8 mouse cellular contexts compared by ENCODE assay signal in genomic region chr14:122534017-122534924, GRCm38 (mm10). TPM values are rescaled to one million over a fixed set of nuclear protein-coding genes. Genes with fewer than 3 reads are reported as not detected.
DNase-seq lines count a peak whose midpoint lies in the region; ATAC-seq and TF ChIP-seq lines count a peak whose summit lies in the region.

Pcca (plus strand) TSS chr14:122534324.

- H3K9me3 ChIP-seq in ES-E14 (ENCODE audit: control insufficient read depth, insufficient read depth, low read depth, low read length), result no peaks in the 10 kb centered on the region
- no peaks in the 10 kb centered on the region for H3K9me3 ChIP-seq in forebrain, embryonic 16.5 days (ENCODE audit: control insufficient read depth, low read length)
- H3K9me3 ChIP-seq in lung, embryonic 14.5 days (ENCODE audit: low read depth, low read length), result no peaks in the 10 kb centered on the region

- 1% methylated on average over 54 of the region's 54 CpGs for WGBS in forebrain, embryonic 16.5 days
- 2% methylated on average over 54 of the region's 54 CpGs for WGBS in lung, embryonic 14.5 days
- under 1% methylated on average over 54 of the region's 54 CpGs for WGBS in olfactory bulb, adult 2 months
- 3% methylated on average over 54 of the region's 54 CpGs for WGBS in thymus, adult 2 months

- 0 out of 4 replicates have a peak, but pooled peaks cover 0 to 3% of the 10 kb centered on the region in 2 experiments for H3K4me1 ChIP-seq in ES-E14 (ENCODE audit: control insufficient read depth in 2 of 2, insufficient read depth in 2 of 2, low read length in 2 of 2, poor library complexity in 1 of 2)
- H3K4me1 ChIP-seq in forebrain, embryonic 16.5 days (replicated peaks; ENCODE audit: control insufficient read depth, insufficient read depth, low read length), result peaks cover 12% of the 10 kb centered on the region
- no peaks in the 10 kb centered on the region for H3K4me1 ChIP-seq in lung, embryonic 14.5 days (ENCODE audit: insufficient read depth)
- H3K4me1 ChIP-seq in olfactory bulb, adult 2 months (ENCODE audit: control insufficient read depth, insufficient read depth, low read length), result no peaks in the 10 kb centered on the region
- H3K4me1 ChIP-seq in thymus, adult 2 months (replicated peaks; ENCODE audit: control insufficient read depth, insufficient read depth, low read length), result no peaks in the 10 kb centered on the region

- no peaks in the 10 kb centered on the region for H3K27me3 ChIP-seq in forebrain, embryonic 16.5 days (replicated peaks; ENCODE audit: control insufficient read depth, insufficient read depth, low read length)
- no peaks in the 10 kb centered on the region for H3K27me3 ChIP-seq in lung, embryonic 14.5 days (ENCODE audit: insufficient read depth, low read length)
- H3K27me3 ChIP-seq in thymus, adult 2 months (ENCODE audit: control insufficient read depth, insufficient read depth, low read length), result no peaks in the 10 kb centered on the region

- no peaks in the 10 kb centered on the region for H3K36me3 ChIP-seq in ES-E14 (ENCODE audit: control insufficient read depth, insufficient read depth, low read length, poor library complexity, severe bottlenecking)
- H3K36me3 ChIP-seq in forebrain, embryonic 16.5 days (ENCODE audit: control insufficient read depth, insufficient read depth), result no peaks in the 10 kb centered on the region
- H3K36me3 ChIP-seq in lung, embryonic 14.5 days (ENCODE audit: insufficient read depth), result no peaks in the 10 kb centered on the region
- no peaks in the 10 kb centered on the region for H3K36me3 ChIP-seq in thymus, adult 2 months (ENCODE audit: control insufficient read depth, insufficient read depth, low read length)

- intact Hi-C loops in heart, postnatal 36 days (cut with DNase I), result loop anchor here (5.0 kb wide), 1 partner anchor 47 kb away; no protein-coding TSS in a partner anchor

- H3K9ac ChIP-seq in ES-E14 (ENCODE audit: insufficient read depth, low read depth, low read length, poor library complexity, severe bottlenecking), result peak within 1 kb of the TSS; percentile 53
- peak within 1 kb of the TSS; percentile 69 for H3K9ac ChIP-seq in forebrain, embryonic 16.5 days (replicated peaks; ENCODE audit: low read depth, low read length)
- H3K9ac ChIP-seq in lung, embryonic 14.5 days, result peak within 1 kb of the TSS; percentile 66

- TF ChIP-seq POLR2A in olfactory bulb, adult 2 months (IDR thresholded peaks at IDR 0.05; ENCODE audit: insufficient read depth, low read depth, low read length), result peak; percentile 41; the same call in 1 of the 2 replicates
- TF ChIP-seq POLR2A in thymus, adult 2 months (IDR thresholded peaks at IDR 0.05; ENCODE audit: control insufficient read depth, extremely low read depth, insufficient read depth, low read length, poor library complexity), result peak; percentile 31; the same call in 1 of the 2 replicates

- peak within 1 kb of the TSS; percentile 72 for H3K4me2 ChIP-seq in forebrain, embryonic 16.5 days (ENCODE audit: low read length)
- H3K4me2 ChIP-seq in lung, embryonic 14.5 days, result peak within 1 kb of the TSS; percentile 82

- in situ Hi-C loops in ES-E14 (cut with MboI; ENCODE audit: low sequenced_read_pairs in 2 of 2, unreplicated experiment in 2 of 2), result no loop called here

- H3K27ac ChIP-seq in ES-E14 (ENCODE audit: insufficient read depth, low read depth, low read length, poor library complexity, severe bottlenecking), result no peak within 1 kb of the TSS
- H3K27ac ChIP-seq in forebrain, embryonic 16.5 days (ENCODE audit: low read length), result peak within 1 kb of the TSS; percentile 9; the same call in 1 of the 2 replicates
- peak within 1 kb of the TSS; percentile 85 for H3K27ac ChIP-seq in layer of hippocampus, adult 2 months
- H3K27ac ChIP-seq in lung, embryonic 14.5 days (ENCODE audit: low read depth), result no peak within 1 kb of the TSS
- H3K27ac ChIP-seq in olfactory bulb, adult 2 months (ENCODE audit: insufficient read depth, low read depth, low read length), result 0 out of 2 replicates have a peak within 1 kb of the TSS, but pooled peaks have one; percentile 21
- no peak within 1 kb of the TSS for H3K27ac ChIP-seq in thymus, adult 2 months (ENCODE audit: control insufficient read depth, insufficient read depth, low read length)

- TF ChIP-seq CTCF in layer of hippocampus, adult 2 months (conservative IDR thresholded peaks at IDR 0.05), result peak; percentile 30
- peak; percentile 15; the same call in 1 of the 2 replicates for TF ChIP-seq CTCF in lung, embryonic 14.5 days (IDR thresholded peaks at IDR 0.05; ENCODE audit: low read depth)
- TF ChIP-seq CTCF in olfactory bulb, adult 2 months (IDR thresholded peaks at IDR 0.05; ENCODE audit: insufficient read depth, low read depth, low read length), result no peak
- no peak for TF ChIP-seq CTCF in thymus, adult 2 months (IDR thresholded peaks at IDR 0.05; ENCODE audit: borderline replicate concordance, control insufficient read depth, extremely low read depth, insufficient read depth, low read length, poor library complexity)

- ATAC-seq in forebrain, embryonic 16.5 days, result peak; percentile 100
- ATAC-seq in lung, embryonic 14.5 days (ENCODE audit: insufficient read depth), result peak; percentile 100

- DNase-seq in ES-E14 (ENCODE audit: low read depth, low spot score), result peak; percentile 93
- DNase-seq in cerebellum, adult 11-12 months, result peak; percentile 97
- DNase-seq in heart, postnatal 36 days, result peak; percentile 98
- peak; percentile 95 to 98 for DNase-seq in layer of hippocampus, adult 2 months (ENCODE audit: low spot score in 2 of 2)
- peak; percentile 98 for DNase-seq in lung, embryonic 14.5 days
- peak; percentile 96 for DNase-seq in thymus, adult 2 months

- H3K4me3 ChIP-seq in ES-E14 (ENCODE audit: insufficient read depth in 1 of 2, low read depth in 1 of 2, low read length in 2 of 2, poor library complexity in 1 of 2, severe bottlenecking in 1 of 2), result peak within 1 kb of the TSS; percentile 79 to 81
- H3K4me3 ChIP-seq in forebrain, embryonic 16.5 days (replicated peaks; ENCODE audit: low read length), result peak within 1 kb of the TSS; percentile 76
- H3K4me3 ChIP-seq in layer of hippocampus, adult 2 months, result peak within 1 kb of the TSS; percentile 94
- peak within 1 kb of the TSS; percentile 73 for H3K4me3 ChIP-seq in lung, embryonic 14.5 days (ENCODE audit: low read depth, low read length)
- peak within 1 kb of the TSS; percentile 91 for H3K4me3 ChIP-seq in olfactory bulb, adult 2 months (ENCODE audit: insufficient read depth, low read depth, low read length)
- H3K4me3 ChIP-seq in thymus, adult 2 months (ENCODE audit: control insufficient read depth, insufficient read depth, low read length), result peak within 1 kb of the TSS; percentile 79

TF ChIP-seq in ES-E14, 5 proteins besides CTCF, POLR2A, EP300 and RAD21:
- no peak for TF ChIP-seq ZC3H11A (IDR thresholded peaks at IDR 0.05; ENCODE audit: borderline replicate concordance, low read depth, low read length)
- TF ChIP-seq HCFC1 (IDR thresholded peaks at IDR 0.05; ENCODE audit: borderline replicate concordance, insufficient read depth, low read length), result peak; percentile 36; the same call in 1 of the 2 replicates

RNA-seq across cellular contexts. Expression of gene Pcca, which starts in this region (rescaled TPM):
- 12.3 and 26.7 TPM in 2 replicates for total RNA-seq in ES-E14 (2012; rRNA removed)
- polyA plus RNA-seq in forebrain, embryonic 16.5 days (2015; fragmentation: Nextera tagmentation; extraction: Ambion mirVana), result 22.8 and 25.3 TPM in 2 replicates
- total RNA-seq in heart, postnatal 36 days (2021), result 10 to 100 TPM; 89.7 to 93.4 TPM
- 10 to 100 TPM; 41.2 to 44.3 TPM for total RNA-seq in layer of hippocampus, adult 2 months (2021)
- 23.0 and 23.8 TPM in 2 replicates for polyA plus RNA-seq in lung, embryonic 14.5 days (2014; fragmentation: Nextera tagmentation; extraction: Ambion mirVana)
- polyA plus RNA-seq in olfactory bulb, adult 2 months (2012; ENCODE audit: insufficient read depth, insufficient read length, low replicate concordance, missing spikeins), result not detected in 2 replicates
- 7.2 and 7.9 TPM in 2 replicates for polyA plus RNA-seq in thymus, adult 2 months (2012; rRNA removed)

Comparison
In these comparisons a context has a peak if more than half of its experiments do, and no peak if none do; other contexts are left out.
1. H3K27ac ChIP-seq: peak in forebrain, embryonic 16.5 days (single experiment), layer of hippocampus, adult 2 months (single experiment) and olfactory bulb, adult 2 months (single experiment); none in ES-E14 (single experiment), lung, embryonic 14.5 days (single experiment) and thymus, adult 2 months (single experiment).
2. CTCF ChIP-seq: peak in layer of hippocampus, adult 2 months (single experiment) and lung, embryonic 14.5 days (single experiment); none in olfactory bulb, adult 2 months (single experiment) and thymus, adult 2 months (single experiment).
3. Peak in every context shown above with its lines, with median percentiles within 50 percentile points of each other: DNase-seq, H3K4me3 ChIP-seq and H3K9ac ChIP-seq.